Mouse (Mus musculus): Measurements from ENCODE around the gene Fnip2.
"Not testable (repeated sequence)": the region's sequence is repeated elsewhere in the genome, so short reads cannot be mapped to it uniquely, and the experiment has no call there.

Gene Fnip2

GRCm38 (mm10) chr3:79469440-79469839 lies 98.2 kb downstream of the Fnip2 start:
- DNase-seq = no peak

GRCm38 (mm10) chr3:79458651-79459275 lies 108.8 kb downstream of the Fnip2 start:
- DNase-seq = no peak

- no peak for DNase-seq
Observed at GRCm38 (mm10) chr3:79455761-79456160, 111.8 kb downstream of the Fnip2 start.

GRCm38 (mm10) chr3:79452696-79453263 lies 114.8 kb downstream of the Fnip2 start:
- no peak for DNase-seq

GRCm38 (mm10) chr3:79449361-79449760 lies 118.2 kb downstream of the Fnip2 start:
- DNase-seq = no peak

GRCm38 (mm10) chr3:79448421-79448820 lies 119.2 kb downstream of the Fnip2 start:
- DNase-seq = no peak

GRCm38 (mm10) chr3:79446648-79447047 lies 120.9 kb downstream of the Fnip2 start:
- not testable (repeated sequence) for DNase-seq

GRCm38 (mm10) chr3:79446124-79446523 lies 121.5 kb downstream of the Fnip2 start:
- DNase-seq = no peak

- DNase-seq = no peak
Observed at GRCm38 (mm10) chr3:79445041-79445440, 122.6 kb downstream of the Fnip2 start.

GRCm38 (mm10) chr3:79443850-79444249 lies 123.7 kb downstream of the Fnip2 start:
- DNase-seq = no peak

- DNase-seq = peak; percentile 63
Observed at GRCm38 (mm10) chr3:79440976-79441491, 126.6 kb downstream of the Fnip2 start.

- DNase-seq = no peak
Observed at GRCm38 (mm10) chr3:79438276-79438675, 129.3 kb downstream of the Fnip2 start.

GRCm38 (mm10) chr3:79436186-79436585 lies 131.4 kb downstream of the Fnip2 start:
- no peak for DNase-seq

GRCm38 (mm10) chr3:79434985-79435384 lies 132.6 kb downstream of the Fnip2 start:
- DNase-seq = no peak

- DNase-seq = no peak
Observed at GRCm38 (mm10) chr3:79434436-79434835, 133.2 kb downstream of the Fnip2 start.

- DNase-seq = no peak
Observed at GRCm38 (mm10) chr3:79433593-79433992, 134.0 kb downstream of the Fnip2 start.

GRCm38 (mm10) chr3:79425441-79425840 lies 142.2 kb downstream of the Fnip2 start:
- DNase-seq = no peak

- no peak for DNase-seq
Observed at GRCm38 (mm10) chr3:79418921-79419320, 148.7 kb downstream of the Fnip2 start.

GRCm38 (mm10) chr3:79416944-79417680 lies 150.5 kb downstream of the Fnip2 start:
- DNase-seq = peak; percentile 65

GRCm38 (mm10) chr3:79415929-79416328 lies 151.7 kb downstream of the Fnip2 start:
- no peak for DNase-seq

GRCm38 (mm10) chr3:79415081-79415480 lies 152.5 kb downstream of the Fnip2 start:
- DNase-seq = no peak

- DNase-seq = no peak
Observed at GRCm38 (mm10) chr3:79413492-79413891, 154.1 kb downstream of the Fnip2 start.

- DNase-seq = no peak
Observed at GRCm38 (mm10) chr3:79411666-79412065, 155.9 kb downstream of the Fnip2 start.

GRCm38 (mm10) chr3:79410629-79410995 lies 157.0 kb downstream of the Fnip2 start:
- peak; percentile 81 for DNase-seq
